Mouse (Mus musculus): ENCODE measurements around the gene Lpgat1. TPM values are rescaled to one million over a fixed set of nuclear protein-coding genes. Genes with fewer than 3 reads are reported as not detected.

Lpgat1 gene
- polyA plus RNA-seq, 1 experiment from 2014 or later, result 96.9 TPM

DNA sequence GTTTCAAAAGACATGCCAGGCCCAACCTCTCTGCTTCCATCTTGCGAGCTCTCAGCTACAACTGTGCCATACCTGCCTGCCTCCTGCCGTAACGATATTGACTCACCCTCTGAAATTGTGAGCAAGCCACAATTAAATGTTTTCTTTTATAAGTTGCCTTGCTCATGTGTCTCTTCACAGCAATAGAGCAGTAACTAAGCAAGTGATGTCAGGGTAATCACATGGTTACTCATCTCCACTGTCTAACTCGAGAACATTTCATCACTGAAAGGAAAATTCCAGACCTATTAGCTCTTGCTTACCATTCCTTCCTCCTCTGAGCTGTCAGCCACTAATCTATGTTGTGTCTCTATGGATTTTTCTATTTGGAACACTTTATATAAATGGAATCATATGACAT is 15.0 kb downstream of the Lpgat1 start:
- no peak for TF ChIP-seq CTCF (IDR thresholded peaks at IDR 0.05)
- H3K27me3 ChIP-seq, result no peaks in the 10 kb centered on the region
- peak; percentile 93 for ATAC-seq
- peak; percentile 60 for DNase-seq (ENCODE audit: low read depth, low spot score)
- in situ Hi-C loops (cut with MboI; ENCODE audit: low pct_unique_long_range_greater_than_20kb), result no loop called here
- ChIA-PET POLR2A (no interaction called here), CTCF (interaction anchor here (0.8 to 1.5 kb wide), 4 partner anchors 13 to 157 kb away, joined by 3 to 7 read pairs (median 4); partner anchors contain the start of genes Dtl and Ints7)

DNA sequence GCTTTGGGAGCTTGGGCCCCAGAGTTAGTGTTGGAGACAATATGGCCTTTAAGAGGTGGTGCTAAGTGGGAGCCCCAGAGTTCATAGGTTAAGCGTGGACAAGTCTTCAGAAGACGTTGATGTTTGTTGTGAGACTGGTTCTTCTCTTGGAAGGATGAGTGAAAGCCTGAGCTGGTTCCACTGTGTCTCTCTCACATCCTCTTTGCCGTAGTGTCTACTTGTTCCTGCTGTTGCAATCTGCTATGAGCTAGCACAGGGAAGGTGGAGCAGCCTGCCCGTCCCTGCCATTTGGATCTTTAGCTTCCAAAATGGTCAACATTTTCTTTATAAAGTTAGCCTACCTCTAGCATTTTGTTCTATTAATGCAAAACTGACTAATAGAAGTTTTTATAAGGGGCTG is 16.2 kb downstream of the Lpgat1 start:
- TF ChIP-seq CTCF (IDR thresholded peaks at IDR 0.05), result no peak
- in situ Hi-C loops (cut with MboI; ENCODE audit: low pct_unique_long_range_greater_than_20kb), result no loop called here
- ChIA-PET POLR2A (interaction anchor here (0.5 kb wide), 1 partner anchor 21 kb away, joined by 4 read pairs; no protein-coding TSS in a partner anchor), CTCF (interaction anchor here (1.3 to 1.5 kb wide), 2 partner anchors 84 to 158 kb away, joined by 5 to 7 read pairs; partner anchors contain the start of genes Dtl and Ints7)
- H3K27me3 ChIP-seq, result no peaks in the 10 kb centered on the region
- no peak for DNase-seq (ENCODE audit: low read depth, low spot score)
- ATAC-seq, result no peak

DNA sequence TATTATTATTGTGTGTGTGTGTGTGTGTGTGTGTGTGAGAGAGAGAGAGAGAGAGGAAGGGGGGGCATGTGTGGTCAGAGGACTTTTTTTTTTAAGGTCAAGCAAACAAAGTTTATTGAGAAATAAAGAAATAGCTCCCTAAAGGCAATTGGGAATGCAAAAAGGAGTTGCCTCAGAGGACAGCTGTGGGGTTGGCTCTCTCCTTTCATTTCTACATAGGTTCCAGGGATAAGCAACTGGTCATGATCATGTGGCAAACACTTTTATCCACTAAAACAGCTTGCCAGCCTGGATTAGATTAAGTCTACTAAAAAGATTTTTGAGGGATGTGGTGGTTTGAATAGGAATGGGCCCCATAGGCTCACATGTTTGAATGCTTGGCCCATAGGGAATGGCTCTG is 18.8 kb downstream of the Lpgat1 start:
- H3K27me3 ChIP-seq, result no peaks in the 10 kb centered on the region
- no peak for DNase-seq (ENCODE audit: low read depth, low spot score)
- TF ChIP-seq CTCF (IDR thresholded peaks at IDR 0.05), result no peak
- no peak for ATAC-seq
- in situ Hi-C loops (cut with MboI; ENCODE audit: low pct_unique_long_range_greater_than_20kb), result no loop called here
- ChIA-PET CTCF (interaction anchor here (1.0 to 1.7 kb wide), 2 partner anchors 13 to 45 kb away, joined by 3 to 6 read pairs; no protein-coding TSS in a partner anchor), POLR2A (no interaction called here)

DNA sequence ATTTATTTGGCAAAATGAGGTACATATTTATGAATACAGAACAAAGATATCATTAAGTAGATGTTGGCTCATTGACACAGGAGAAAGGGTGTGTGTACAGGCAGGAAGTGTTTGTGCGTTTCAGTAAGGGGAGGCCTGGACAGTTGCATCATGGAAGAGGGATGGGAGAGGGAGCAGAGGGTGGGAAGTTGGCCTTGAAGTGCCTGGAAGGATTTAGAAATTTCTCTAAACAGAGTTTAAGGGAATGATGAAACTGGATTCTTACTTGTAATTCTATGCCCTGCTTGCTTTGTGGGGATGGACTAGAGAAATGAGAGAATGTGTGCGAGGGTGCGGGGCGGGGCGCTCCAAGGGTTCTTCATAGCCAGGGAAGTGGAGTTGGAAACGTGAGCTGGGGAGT is 20.2 kb downstream of the Lpgat1 start:
- ATAC-seq (no peak), DNase-seq (ENCODE audit: low read depth, low spot score) (no peak)
- no peak for TF ChIP-seq CTCF (IDR thresholded peaks at IDR 0.05)
- ChIA-PET CTCF (no interaction called here), POLR2A (no interaction called here)
- no peaks in the 10 kb centered on the region for H3K27me3 ChIP-seq
- in situ Hi-C loops (cut with MboI; ENCODE audit: low pct_unique_long_range_greater_than_20kb), result no loop called here

DNA sequence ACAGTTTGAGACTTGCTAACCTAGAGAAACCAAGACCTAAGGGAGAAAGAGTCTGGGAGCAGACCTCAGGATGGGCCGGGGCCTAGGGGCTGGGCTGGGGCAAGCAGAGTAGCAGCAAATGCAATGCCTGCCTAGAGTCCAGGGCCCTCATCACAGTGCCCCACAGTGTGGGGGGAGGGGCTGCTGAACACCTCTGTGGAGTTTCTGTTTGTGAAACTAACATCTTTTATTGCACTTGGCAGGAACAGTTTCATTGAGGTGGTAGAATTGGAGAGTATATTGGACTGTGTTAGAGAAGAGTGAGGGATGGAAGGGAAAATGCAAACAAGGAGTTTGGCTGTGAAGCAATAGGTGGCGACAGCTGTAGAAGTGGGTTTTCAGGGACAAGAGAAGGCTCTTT is 21.1 kb downstream of the Lpgat1 start:
- H3K27me3 ChIP-seq, result no peaks in the 10 kb centered on the region
- ChIA-PET CTCF (interaction anchor here (0.9 kb wide), 1 partner anchor 10 kb away, joined by 3 read pairs; no protein-coding TSS in a partner anchor), POLR2A (no interaction called here)
- TF ChIP-seq CTCF (IDR thresholded peaks at IDR 0.05), result no peak
- ATAC-seq (no peak), DNase-seq (ENCODE audit: low read depth, low spot score) (no peak)
- in situ Hi-C loops (cut with MboI; ENCODE audit: low pct_unique_long_range_greater_than_20kb), result no loop called here

DNA sequence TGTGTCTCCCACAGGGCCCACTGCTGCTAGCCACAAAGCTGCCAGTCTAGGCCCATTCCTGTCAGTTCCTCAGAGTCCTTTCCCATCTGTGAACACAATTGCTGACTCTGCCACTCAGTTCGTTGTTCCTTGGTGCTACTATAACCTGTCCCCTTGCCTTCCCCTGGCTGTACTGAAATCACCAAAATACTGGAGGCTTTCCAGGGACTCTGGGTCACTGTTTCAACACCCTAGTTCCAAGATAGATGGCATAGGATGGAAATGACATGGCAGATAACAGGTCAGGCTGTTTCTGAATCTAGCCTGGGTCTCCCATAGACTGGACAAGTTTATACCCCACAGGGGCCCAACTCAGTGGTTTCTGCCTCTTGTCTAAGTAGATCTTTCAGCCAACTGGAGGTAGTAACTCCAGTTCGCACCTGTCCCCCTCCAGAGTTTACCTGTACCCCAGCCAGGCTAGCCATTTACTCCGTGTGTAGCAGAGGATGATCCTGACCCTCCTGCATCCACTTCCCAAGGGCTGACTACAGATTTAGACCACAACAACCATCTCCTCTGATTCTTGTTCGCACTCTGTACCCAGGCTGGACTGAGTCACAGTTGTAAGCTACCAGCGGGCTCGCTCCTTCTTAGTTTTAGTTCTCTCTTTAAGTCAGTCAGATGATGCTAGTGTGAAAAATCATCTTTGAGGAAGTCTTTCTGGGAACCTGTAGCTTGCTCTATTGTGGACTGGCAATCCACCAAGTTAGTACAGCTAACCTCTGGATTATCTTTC is 23.1 kb downstream of the Lpgat1 start:
- no peaks in the 10 kb centered on the region for H3K27me3 ChIP-seq
- no peak for DNase-seq (ENCODE audit: low read depth, low spot score)
- TF ChIP-seq CTCF (IDR thresholded peaks at IDR 0.05), result no peak
- ChIA-PET POLR2A (no interaction called here), CTCF (no interaction called here)
- no peak for ATAC-seq
- in situ Hi-C loops (cut with MboI; ENCODE audit: low pct_unique_long_range_greater_than_20kb), result no loop called here

DNA sequence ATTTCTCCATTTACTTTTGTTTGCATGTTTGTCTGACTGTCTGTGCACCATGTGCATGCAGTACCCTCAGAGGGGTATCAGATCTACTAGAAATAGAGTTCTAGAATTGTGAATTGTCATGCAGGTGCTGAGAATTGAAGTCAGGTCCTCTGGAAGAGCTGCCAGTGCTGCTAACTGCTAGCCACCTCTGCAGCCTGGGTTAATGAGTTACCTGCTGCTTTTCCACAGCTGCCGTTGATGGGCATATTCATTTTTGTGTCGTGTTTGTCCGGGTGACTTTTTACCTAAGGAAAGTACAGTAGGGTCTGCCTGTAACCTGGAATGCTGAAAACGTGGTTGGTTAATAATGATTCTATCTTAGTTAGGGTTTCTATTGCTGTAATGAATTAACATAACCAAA is 24.0 kb downstream of the Lpgat1 start:
- ATAC-seq (no peak), DNase-seq (ENCODE audit: low read depth, low spot score) (no peak)
- ChIA-PET POLR2A (no interaction called here), CTCF (no interaction called here)
- H3K27me3 ChIP-seq, result no peaks in the 10 kb centered on the region
- TF ChIP-seq CTCF (IDR thresholded peaks at IDR 0.05), result no peak
- in situ Hi-C loops (cut with MboI; ENCODE audit: low pct_unique_long_range_greater_than_20kb), result no loop called here

DNA sequence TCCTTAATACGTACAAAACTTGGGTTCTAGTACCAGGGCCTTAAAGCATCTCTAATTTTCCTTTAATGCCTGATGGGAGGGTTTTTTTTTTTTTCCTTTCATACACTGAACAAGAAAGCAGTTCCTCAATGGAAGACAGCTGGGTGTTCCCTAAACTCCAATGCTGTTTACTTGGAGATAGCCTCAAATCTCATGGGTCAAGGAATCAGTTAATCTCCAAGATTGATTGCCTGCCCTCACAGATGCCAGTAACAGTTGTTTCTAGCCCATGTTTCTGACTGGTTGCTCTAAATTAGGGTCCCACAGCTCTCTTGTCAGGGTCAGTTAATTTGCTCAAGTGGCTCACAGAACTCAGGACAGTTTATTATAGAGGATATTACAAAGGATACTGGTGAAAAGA is 30.8 kb downstream of the Lpgat1 start:
- no peak for TF ChIP-seq CTCF (IDR thresholded peaks at IDR 0.05)
- ChIA-PET POLR2A (no interaction called here), CTCF (no interaction called here)
- no peak for ATAC-seq
- no peak for DNase-seq (ENCODE audit: low read depth, low spot score)
- in situ Hi-C loops (cut with MboI; ENCODE audit: low pct_unique_long_range_greater_than_20kb), result no loop called here
- H3K27me3 ChIP-seq, result no peaks in the 10 kb centered on the region

DNA sequence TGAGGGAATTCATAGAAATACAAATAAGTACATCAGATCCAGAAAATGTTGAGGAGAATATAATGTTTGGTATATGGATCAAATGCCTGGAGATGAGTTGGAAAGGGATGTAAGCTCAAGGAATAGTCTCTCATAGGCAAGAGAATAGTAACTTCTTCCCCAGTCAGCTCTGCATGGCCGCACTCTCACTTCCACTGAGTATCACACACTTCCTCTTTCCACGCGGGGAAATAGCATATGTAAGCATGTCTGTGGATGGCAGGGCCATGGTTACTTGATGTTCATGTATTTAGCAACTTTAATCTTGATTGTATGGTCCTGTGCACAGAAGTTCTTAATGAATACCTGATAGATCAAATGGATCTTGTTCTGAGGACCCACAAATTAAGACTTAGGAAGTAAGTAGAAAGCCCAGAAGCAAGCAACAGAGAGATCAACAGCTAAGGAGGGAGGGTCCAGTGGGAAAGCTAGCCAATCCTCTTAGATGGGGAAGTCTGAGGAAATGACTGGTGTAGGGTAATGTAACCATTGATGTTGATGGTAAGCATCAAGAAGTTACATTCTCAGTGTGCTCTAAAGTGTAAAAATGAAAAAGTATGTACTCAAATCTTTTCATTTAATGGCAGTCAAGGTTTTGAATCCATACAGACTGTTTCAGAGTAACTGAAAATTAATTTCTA is 39.0 kb downstream of the Lpgat1 start:
- in situ Hi-C loops (cut with MboI; ENCODE audit: low pct_unique_long_range_greater_than_20kb), result no loop called here
- ATAC-seq, result no peak
- no peak for TF ChIP-seq CTCF (IDR thresholded peaks at IDR 0.05)
- POLR2A ChIA-PET, result no interaction called here
- CTCF ChIA-PET, result no interaction called here
- DNase-seq (ENCODE audit: low read depth, low spot score), result no peak
- H3K27me3 ChIP-seq, result no peaks in the 10 kb centered on the region

DNA sequence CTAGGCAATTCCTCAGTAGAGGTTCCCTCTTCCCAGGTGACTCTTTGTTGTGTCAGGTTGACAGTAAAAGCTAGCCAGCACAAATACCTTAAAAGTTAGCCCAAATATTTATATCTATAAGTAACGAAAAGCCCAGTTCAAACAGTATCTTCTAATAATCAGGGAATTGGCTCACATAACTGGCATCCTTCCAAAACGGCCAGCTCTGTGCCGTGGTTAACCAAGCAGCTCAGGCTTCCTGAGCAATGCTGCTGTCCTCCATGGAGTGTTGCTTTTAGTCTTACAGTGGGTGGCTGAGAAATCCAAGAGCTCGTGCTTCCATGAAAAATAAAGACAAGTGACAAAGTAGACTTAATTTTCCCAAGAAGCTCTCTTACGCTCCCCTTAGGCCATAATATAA is 56.5 kb downstream of the Lpgat1 start:
- POLR2A ChIA-PET, result no interaction called here
- in situ Hi-C loops (cut with MboI; ENCODE audit: low pct_unique_long_range_greater_than_20kb), result no loop called here
- no peak for DNase-seq (ENCODE audit: low read depth, low spot score)
- no peak for TF ChIP-seq CTCF (IDR thresholded peaks at IDR 0.05)
- no peak for ATAC-seq
- no peaks in the 10 kb centered on the region for H3K27me3 ChIP-seq
- CTCF ChIA-PET, result interaction anchor here (1.2 kb wide), 1 partner anchor 13 kb away, joined by 3 read pairs; no protein-coding TSS in a partner anchor

DNA sequence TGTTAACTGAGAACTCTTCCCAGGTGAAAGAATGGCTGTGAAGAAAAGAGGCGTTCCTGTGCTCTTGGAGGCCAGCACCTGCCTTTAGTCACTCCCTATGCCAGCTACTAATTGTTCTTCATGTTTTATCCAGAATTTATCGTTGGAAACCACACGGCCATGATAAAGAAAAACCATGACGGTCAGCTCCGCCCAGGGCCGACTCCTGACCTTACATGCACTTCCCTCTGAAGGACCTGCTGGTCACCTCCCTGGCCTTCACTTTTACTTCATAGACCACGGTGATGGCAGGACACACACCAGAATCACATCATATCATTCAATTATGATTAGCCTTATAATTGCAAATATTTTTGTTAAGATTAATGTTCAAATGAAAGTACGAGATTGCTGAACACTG is 57.5 kb downstream of the Lpgat1 start:
- no peaks in the 10 kb centered on the region for H3K27me3 ChIP-seq
- ATAC-seq, result no peak
- ChIA-PET POLR2A (no interaction called here), CTCF (interaction anchor here (1.2 kb wide), 1 partner anchor 12 kb away, joined by 3 read pairs; no protein-coding TSS in a partner anchor)
- no peak for DNase-seq (ENCODE audit: low read depth, low spot score)
- no peak for TF ChIP-seq CTCF (IDR thresholded peaks at IDR 0.05)
- in situ Hi-C loops (cut with MboI; ENCODE audit: low pct_unique_long_range_greater_than_20kb), result no loop called here

Measured in Patski (cell line).